Mouse (Mus musculus) thymus, adult 2 months (tissue): ENCODE data around the gene Galnt14.

Source experiments
- CTCF ChIP-seq: fragments of 200-500 bp; IDR thresholded peaks from 2 replicates; pipeline ENCODE4 v1.5.1; 2012; ENCODE audit warnings: mild to moderate bottlenecking, control low read depth, low read length, moderate library complexity, borderline replicate concordance; ENCODE audit not compliant: control insufficient read depth, poor library complexity, insufficient read depth; ENCODE audit errors: extremely low read depth
- POLR2A ChIP-seq: fragments of 200-500 bp; IDR thresholded peaks from 2 replicates; pipeline ENCODE4 v1.6.1; 2012; ENCODE audit warnings: mild to moderate bottlenecking, low read length, control low read depth, moderate library complexity; ENCODE audit not compliant: control insufficient read depth, poor library complexity, insufficient read depth; ENCODE audit errors: extremely low read depth

DNA sequence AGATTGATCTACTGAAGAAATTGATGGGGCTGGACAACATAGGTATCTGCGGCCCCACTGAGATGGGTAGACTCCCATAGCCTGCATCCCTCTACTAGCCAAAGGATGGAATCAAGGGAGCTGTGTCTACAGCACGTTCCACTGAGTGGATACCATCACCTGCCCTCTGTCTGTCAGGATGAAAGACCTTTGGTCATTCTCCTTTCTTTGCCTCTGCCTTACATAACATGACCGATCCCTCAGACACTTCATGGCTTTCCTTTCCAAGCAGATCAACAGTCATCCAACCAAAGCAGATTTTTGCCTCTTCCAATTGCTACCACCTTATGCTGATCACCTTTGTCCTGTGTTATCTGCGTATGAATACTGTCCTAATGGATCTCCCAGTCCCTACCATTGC lies 90.2 kb downstream of the Galnt14 start:
- TF ChIP-seq POLR2A = no peak
- TF ChIP-seq CTCF = no peak
